Mouse (Mus musculus) lung, postnatal 4 days (tissue): ENCODE measurements around the gene Zfp11.

Experiments
- DNase-seq, 2 experiments: peaks; one replicate each; pipeline ENCODE4 v3.0.0; 2021

The Zfp11 gene

GRCm38 (mm10) chr5:129607476-129607875, 62.4 kb downstream of the Zfp11 start:
- DNase-seq = no peak
